Mouse (Mus musculus) lung, embryonic 14.5 days (tissue): Measurements from ENCODE around the gene Notch4. TPM values are rescaled to one million over a fixed set of nuclear protein-coding genes. Genes with fewer than 3 reads are reported as not detected.

ENCODE experiments used
- ATAC-seq: fragments of 200-750 bp; cut with Nextera tagmentation; 2 replicates; pipeline ENCODE4 v1.8.0; 2017; ENCODE audit warnings: mild to moderate bottlenecking, moderate TSS enrichment, moderate library complexity; ENCODE audit not compliant: insufficient read depth
- DNase-seq: peaks from one replicate; pipeline ENCODE4 v3.0.0-alpha.2; 2015
- H3K27ac ChIP-seq: fragments of 300-500 bp; sonication (generic); 2 replicates; pipeline ENCODE4 v1.5.1; 2014; ENCODE audit warnings: low read depth, mild to moderate bottlenecking, moderate library complexity
- H3K27me3 ChIP-seq: fragments of 300-500 bp; sonication (generic); 2 replicates; pipeline ENCODE4 v1.6.1; 2014; ENCODE audit warnings: low read length, control low read depth; ENCODE audit not compliant: insufficient read depth
- H3K36me3 ChIP-seq: fragments of 300-500 bp; sonication (generic); 2 replicates; pipeline ENCODE4 v1.6.1; 2014; ENCODE audit warnings: control low read depth; ENCODE audit not compliant: insufficient read depth
- H3K4me1 ChIP-seq: fragments of 300-500 bp; sonication (generic); 2 replicates; pipeline ENCODE4 v1.6.1; 2014; ENCODE audit warnings: antibody characterized with exemption, control low read depth; ENCODE audit not compliant: insufficient read depth
- H3K4me2 ChIP-seq: fragments of 300-500 bp; sonication (generic); 2 replicates; pipeline ENCODE4 v1.6.1; 2014; ENCODE audit warnings: mild to moderate bottlenecking
- H3K4me3 ChIP-seq: fragments of 300-500 bp; sonication (generic); 2 replicates; pipeline ENCODE4 v1.5.1; 2014; ENCODE audit warnings: low read depth, low read length
- H3K9ac ChIP-seq: fragments of 300-500 bp; sonication (generic); 2 replicates; pipeline ENCODE4 v1.6.1; 2014
- H3K9me3 ChIP-seq: fragments of 300-500 bp; sonication (generic); 2 replicates; pipeline ENCODE4 v1.6.1; 2016; ENCODE audit warnings: low read depth, low read length, control low read depth
- CTCF ChIP-seq: IDR thresholded peaks from 2 replicates; pipeline ENCODE4 v1.5.1; 2016; ENCODE audit warnings: antibody characterized with exemption, low read depth
- WGBS: fragments of 180-500 bp; shearing (Covaris S2); extraction: QIAGEN DNeasy Blood & Tissue Kit; methylation state at CpG from one replicate; pipeline ENCODE4 v1.1.7; 2014; 5-methylcytosine and 5-hydroxymethylcytosine counted together
- polyA plus RNA-seq: library from polyadenylated mRNA; unstranded; fragments of >200 nt; fragmentation: Nextera tagmentation; extraction: Ambion mirVana; gene quantifications from 2 replicates; pipeline ENCODE4 v1.2.1, GENCODE M21; 2014

The Notch4 gene
- polyA plus RNA-seq, 1 experiment from 2014 or later = 8.5 TPM

DNA sequence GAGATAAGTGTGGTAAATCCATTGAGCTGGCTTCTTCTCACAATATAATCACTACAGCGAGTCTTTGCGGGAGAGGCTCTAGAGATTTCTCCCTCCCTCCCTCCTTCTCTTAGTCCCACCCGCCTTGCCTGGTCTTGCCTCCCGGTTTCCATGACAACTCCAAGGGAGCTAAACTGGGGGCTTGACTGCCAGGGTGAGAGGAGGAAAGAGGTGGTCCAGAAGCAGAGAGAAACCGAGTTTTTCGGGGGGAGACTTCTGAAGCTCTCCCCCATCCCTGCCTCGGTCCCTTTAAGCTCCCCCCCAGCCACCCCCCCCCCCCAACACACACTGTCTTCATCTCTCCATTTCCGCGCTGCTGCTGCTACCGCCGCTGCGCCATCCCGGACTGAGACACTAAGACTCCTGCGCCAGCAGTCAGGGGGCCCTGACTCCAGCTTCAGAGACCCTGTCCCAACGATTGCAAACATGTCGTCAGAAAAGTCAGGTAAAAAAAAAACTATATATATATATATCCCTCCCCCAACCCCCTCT lies 65.2 kb downstream of the Notch4 start, which contains the start of gene Prrt1:
Gene Prrt1, plus strand, starts transcription at position 313 of the 531 bp plus-strand sequence.
- WGBS = under 1% methylated on average over 16 of the region's 16 CpGs
- ATAC-seq = no peak
- Histone ChIP-seq H3K9ac (peak within 1 kb of the TSS; percentile 73), H3K4me1 (peaks cover 16% of the 10 kb centered on the region; the same call in 1 of the 2 replicates), H3K4me3 (peak within 1 kb of the TSS; percentile 69), H3K36me3 (peaks cover 6% of the 10 kb centered on the region; the same call in 1 of the 2 replicates), H3K27ac (peak within 1 kb of the TSS; percentile 95; the same call in 1 of the 2 replicates), H3K27me3 (peaks cover 51% of the 10 kb centered on the region), H3K9me3 (no peaks in the 10 kb centered on the region), H3K4me2 (peak within 1 kb of the TSS; percentile 92)
- TF ChIP-seq CTCF = no peak
- peak; percentile 65 for DNase-seq

DNA sequence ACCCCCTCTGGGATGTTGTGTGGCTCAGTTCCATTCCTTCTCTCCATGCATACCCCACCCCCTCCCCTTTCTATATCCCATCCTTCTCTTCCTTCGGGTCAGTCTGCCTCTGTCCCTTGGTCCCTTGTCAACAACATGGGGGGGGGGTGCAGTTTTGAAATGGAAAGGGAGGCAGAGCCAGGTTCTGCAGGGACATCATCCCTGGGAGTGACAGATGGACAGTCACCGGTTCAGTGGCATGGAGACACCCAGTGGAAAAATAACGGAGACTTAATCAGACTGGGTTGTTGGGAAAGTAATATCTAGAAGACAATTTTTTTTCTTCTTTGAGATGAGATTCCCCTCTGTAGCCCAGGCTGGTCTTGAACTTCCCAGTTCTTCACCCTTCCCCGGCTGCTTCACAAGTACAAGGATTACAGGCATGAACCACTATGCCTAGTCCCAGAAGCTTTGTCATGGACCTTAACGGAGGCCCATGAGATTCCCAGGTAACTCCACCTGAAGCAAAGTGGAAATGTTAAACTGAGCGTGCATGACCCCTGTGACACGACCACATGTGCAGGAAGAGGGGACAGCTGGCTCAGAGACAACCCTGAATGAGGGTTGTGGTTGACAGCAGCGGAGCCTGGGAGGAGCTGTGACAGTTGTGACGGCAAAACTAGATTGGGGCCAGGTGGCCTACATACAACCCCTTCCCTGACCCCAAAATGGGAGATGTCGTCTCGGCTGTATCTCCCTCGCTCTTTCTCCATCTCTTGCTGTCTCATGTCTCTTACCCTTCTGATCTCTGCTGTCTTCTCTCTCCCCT lies 65.9 kb downstream of the Notch4 start:
- ATAC-seq (no peak), DNase-seq (no peak)
- Histone ChIP-seq H3K9me3 (no peaks in the 10 kb centered on the region), H3K27ac (no peak overlapping the region), H3K4me3 (peak overlapping the region; percentile 21; the same call in 1 of the 2 replicates), H3K27me3 (peaks cover 51% of the 10 kb centered on the region), H3K36me3 (peaks cover 6% of the 10 kb centered on the region; the same call in 1 of the 2 replicates), H3K4me1 (peaks cover 16% of the 10 kb centered on the region; the same call in 1 of the 2 replicates), H3K4me2 (peak overlapping the region; percentile 92), H3K9ac (no peak overlapping the region)
- WGBS = 16% methylated on average over 12 of the region's 12 CpGs
- TF ChIP-seq CTCF = no peak

DNA sequence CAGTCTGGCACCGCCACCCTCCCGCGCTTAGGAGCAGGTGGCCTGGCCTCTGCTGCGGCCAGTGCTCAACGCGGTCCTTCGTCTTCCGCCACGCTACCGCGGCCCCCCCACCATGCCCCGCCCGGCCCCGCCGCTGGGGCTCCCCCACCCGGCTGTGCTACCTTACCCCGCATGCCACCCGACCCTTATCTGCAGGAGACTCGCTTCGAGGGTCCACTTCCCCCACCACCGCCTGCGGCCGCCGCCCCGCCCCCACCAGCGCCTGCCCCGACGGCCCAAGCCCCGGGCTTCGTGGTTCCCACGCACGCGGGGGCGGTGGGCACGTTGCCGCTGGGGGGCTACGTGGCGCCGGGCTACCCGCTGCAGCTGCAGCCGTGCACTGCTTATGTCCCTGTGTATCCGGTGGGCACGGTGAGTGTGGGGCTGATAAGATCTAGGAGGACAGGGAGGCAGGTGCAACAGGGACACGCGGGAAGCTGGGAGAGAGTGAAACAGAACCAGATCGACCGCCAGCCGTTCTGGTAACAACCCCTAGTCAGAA lies 66.8 kb downstream of the Notch4 start:
- TF ChIP-seq CTCF = no peak
- peaks cover 51% of the 10 kb centered on the region for H3K27me3 ChIP-seq
- H3K4me1 ChIP-seq = peaks cover 16% of the 10 kb centered on the region; the same call in 1 of the 2 replicates
- no peaks in the 10 kb centered on the region for H3K36me3 ChIP-seq
- peak overlapping the region; percentile 48 for H3K4me2 ChIP-seq
- 1% methylated on average over 48 of the region's 48 CpGs for WGBS
- no peak overlapping the region for H3K27ac ChIP-seq
- peak overlapping the region; percentile 23 for H3K4me3 ChIP-seq
- ATAC-seq (no peak), DNase-seq (no peak)
- no peaks in the 10 kb centered on the region for H3K9me3 ChIP-seq
- no peak overlapping the region; the same call in 1 of the 2 replicates for H3K9ac ChIP-seq

DNA sequence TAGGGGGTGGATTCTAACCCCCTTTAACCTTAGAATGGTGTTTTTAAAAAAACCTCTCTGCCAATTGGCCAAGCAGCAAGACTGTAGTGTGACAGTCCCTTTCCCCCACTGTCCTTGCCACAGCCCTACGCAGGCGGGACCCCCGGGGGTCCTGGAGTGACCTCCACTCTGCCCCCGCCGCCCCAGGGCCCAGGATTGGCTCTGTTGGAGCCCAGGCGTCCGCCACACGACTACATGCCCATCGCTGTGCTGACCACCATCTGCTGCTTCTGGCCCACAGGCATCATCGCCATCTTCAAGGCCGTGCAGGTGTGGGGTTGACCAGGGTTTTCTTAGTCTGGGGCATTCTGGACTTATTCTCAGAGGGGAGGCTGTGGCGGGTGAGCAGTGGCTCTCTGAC lies 67.6 kb downstream of the Notch4 start:
- no peaks in the 10 kb centered on the region for H3K36me3 ChIP-seq
- ATAC-seq (no peak), DNase-seq (no peak)
- peak overlapping the region; percentile 37 for H3K4me3 ChIP-seq
- H3K27me3 ChIP-seq = peaks cover 51% of the 10 kb centered on the region
- TF ChIP-seq CTCF = no peak
- WGBS = 6% methylated on average over 12 of the region's 12 CpGs
- H3K4me1 ChIP-seq = peaks cover 10% of the 10 kb centered on the region; the same call in 1 of the 2 replicates
- H3K9ac ChIP-seq = no peak overlapping the region; the same call in 1 of the 2 replicates
- no peak overlapping the region for H3K27ac ChIP-seq
- peak overlapping the region; percentile 67 for H3K4me2 ChIP-seq
- H3K9me3 ChIP-seq = no peaks in the 10 kb centered on the region

DNA sequence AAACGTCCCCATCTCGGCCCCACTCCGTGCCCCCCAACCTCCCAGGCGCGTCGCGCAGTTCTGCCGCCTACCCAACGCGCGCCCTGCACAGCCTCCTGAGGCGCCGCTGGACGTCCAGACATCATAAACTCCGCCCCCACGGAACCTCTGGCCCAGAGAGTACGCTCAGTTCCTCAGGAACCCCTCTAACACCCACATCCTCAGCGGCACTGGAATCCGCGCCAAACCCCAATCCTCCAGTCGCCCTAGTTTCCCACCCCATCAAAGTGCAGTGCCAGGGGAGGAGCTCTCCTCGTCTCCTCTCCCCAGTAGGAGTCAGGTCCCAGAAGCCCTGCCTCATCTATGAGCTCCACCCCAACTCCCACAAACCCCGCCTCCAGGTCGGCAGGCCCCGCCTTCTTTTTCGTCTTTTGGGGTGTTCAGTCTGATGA lies 68.2 kb downstream of the Notch4 start:
- Histone ChIP-seq H3K9me3 (no peaks in the 10 kb centered on the region), H3K27me3 (peaks cover 51% of the 10 kb centered on the region), H3K9ac (peak overlapping the region; percentile 2; the same call in 1 of the 2 replicates), H3K4me3 (peak overlapping the region; percentile 37), H3K36me3 (no peaks in the 10 kb centered on the region), H3K27ac (no peak overlapping the region), H3K4me1 (peaks cover 10% of the 10 kb centered on the region; the same call in 1 of the 2 replicates), H3K4me2 (peak overlapping the region; percentile 67)
- DNase-seq = peak; percentile 80
- under 1% methylated on average over 26 of the region's 26 CpGs for WGBS
- TF ChIP-seq CTCF = no peak
- ATAC-seq = peak; percentile 36

DNA sequence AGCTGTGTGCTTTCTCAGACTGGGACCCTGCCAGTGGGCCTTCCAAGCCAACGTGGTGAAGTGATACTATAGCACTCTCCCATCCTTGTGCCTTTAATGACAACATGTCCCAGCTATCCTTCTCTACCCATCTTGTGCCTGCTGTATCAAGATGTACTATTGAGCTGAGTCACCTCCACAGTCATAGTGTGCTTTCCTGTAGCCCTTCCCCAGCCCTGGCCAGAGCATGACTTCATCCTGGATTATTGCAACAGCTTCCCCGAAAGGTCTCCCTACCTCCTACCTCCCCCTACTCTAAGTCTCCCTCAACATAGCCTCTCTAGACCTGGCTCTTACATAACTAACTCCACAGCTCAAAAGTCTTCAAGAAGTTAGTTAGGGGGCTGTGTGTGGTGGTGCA lies 71.6 kb downstream of the Notch4 start:
- Histone ChIP-seq H3K4me3 (no peak overlapping the region), H3K27ac (no peak overlapping the region), H3K36me3 (no peaks in the 10 kb centered on the region), H3K4me2 (no peak overlapping the region), H3K9ac (no peak overlapping the region), H3K27me3 (peaks cover 32% of the 10 kb centered on the region), H3K4me1 (peaks cover 3% of the 10 kb centered on the region; the same call in 1 of the 2 replicates), H3K9me3 (no peaks in the 10 kb centered on the region)
- ATAC-seq (no peak), DNase-seq (no peak)
- TF ChIP-seq CTCF = no peak
- 60% methylated on average over 2 of the region's 2 CpGs for WGBS

DNA sequence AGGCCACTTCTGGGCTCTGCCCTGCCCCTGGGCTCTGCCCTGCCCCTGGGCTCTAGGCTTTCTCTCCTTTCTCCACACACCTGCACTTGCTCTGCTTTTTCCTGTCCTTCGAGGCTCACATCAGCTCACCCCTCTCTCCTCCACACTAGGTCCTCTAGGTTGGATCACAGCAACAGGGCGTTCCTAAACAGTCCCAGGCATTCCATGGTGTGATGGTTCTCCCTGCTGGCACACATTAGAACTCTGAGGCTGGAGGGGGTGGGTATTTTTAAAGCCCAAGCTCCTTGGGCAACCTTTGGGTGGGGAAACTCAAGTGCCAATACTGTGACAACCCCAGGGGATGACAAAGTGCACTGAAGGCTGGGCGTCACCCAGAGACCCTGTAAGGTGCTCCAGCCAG lies 73.4 kb downstream of the Notch4 start:
- Histone ChIP-seq H3K4me1 (no peaks in the 10 kb centered on the region), H3K27ac (no peak overlapping the region), H3K9ac (no peak overlapping the region), H3K27me3 (peaks cover 15% of the 10 kb centered on the region; the same call in 1 of the 2 replicates), H3K9me3 (no peaks in the 10 kb centered on the region), H3K4me3 (no peak overlapping the region), H3K4me2 (no peak overlapping the region), H3K36me3 (no peaks in the 10 kb centered on the region)
- DNase-seq (no peak), ATAC-seq (no peak)
- no peak for TF ChIP-seq CTCF
- 60% methylated on average over 3 of the region's 3 CpGs for WGBS

Other genes starting within 250 kb of the Notch4 start
- not detected in 2 replicates for gene H2-Eb2, start 238.6 kb upstream of the Notch4 start, polyA plus RNA-seq
- gene Btnl2, start 209.4 kb upstream of the Notch4 start, polyA plus RNA-seq = 0.07 and 0.20 TPM in 2 replicates
- gene Btnl1, start 187.1 kb upstream of the Notch4 start, polyA plus RNA-seq = not detected in 2 replicates
- gene BC051142, start 165.4 kb upstream of the Notch4 start, polyA plus RNA-seq = 0.54 TPM in 1 of 2 replicates, not detected in the other
- not detected in 2 replicates for gene Btnl4, start 87.0 kb upstream of the Notch4 start, polyA plus RNA-seq
- not detected in 2 replicates for gene Btnl6, start 46.9 kb upstream of the Notch4 start, polyA plus RNA-seq
- gene Gpsm3, start 25.5 kb downstream of the Notch4 start, polyA plus RNA-seq = 13.6 and 14.5 TPM in 2 replicates
- gene Pbx2, start 27.0 kb downstream of the Notch4 start, polyA plus RNA-seq = 10.1 and 10.4 TPM in 2 replicates
- 64.7 and 74.6 TPM in 2 replicates for gene Ager, start 33.6 kb downstream of the Notch4 start, polyA plus RNA-seq
- gene Rnf5, start 39.4 kb downstream of the Notch4 start, polyA plus RNA-seq = 78.7 and 84.9 TPM in 2 replicates
- gene Agpat1, start 40.0 kb downstream of the Notch4 start, polyA plus RNA-seq = 52.5 and 54.1 TPM in 2 replicates
- gene Egfl8, start 51.7 kb downstream of the Notch4 start, polyA plus RNA-seq = 1.5 and 2.1 TPM in 2 replicates
- 24.5 and 25.6 TPM in 2 replicates for gene Ppt2, start 64.2 kb downstream of the Notch4 start, polyA plus RNA-seq
- gene Prrt1, start 65.3 kb downstream of the Notch4 start, polyA plus RNA-seq = 0.14 TPM in 1 of 2 replicates, not detected in the other
- 9.7 and 11.1 TPM in 2 replicates for gene Fkbpl, start 80.5 kb downstream of the Notch4 start, polyA plus RNA-seq
- gene Atf6b, start 82.9 kb downstream of the Notch4 start, polyA plus RNA-seq = 66.5 and 74.8 TPM in 2 replicates
- 0.38 and 0.45 TPM in 2 replicates for gene Tnxb, start 106.3 kb downstream of the Notch4 start, polyA plus RNA-seq
- not detected in 2 replicates for gene C4b, start 179.6 kb downstream of the Notch4 start, polyA plus RNA-seq
- gene Cyp21a1, start 240.3 kb downstream of the Notch4 start, polyA plus RNA-seq = not detected in 2 replicates